In the genomic region with DNA sequence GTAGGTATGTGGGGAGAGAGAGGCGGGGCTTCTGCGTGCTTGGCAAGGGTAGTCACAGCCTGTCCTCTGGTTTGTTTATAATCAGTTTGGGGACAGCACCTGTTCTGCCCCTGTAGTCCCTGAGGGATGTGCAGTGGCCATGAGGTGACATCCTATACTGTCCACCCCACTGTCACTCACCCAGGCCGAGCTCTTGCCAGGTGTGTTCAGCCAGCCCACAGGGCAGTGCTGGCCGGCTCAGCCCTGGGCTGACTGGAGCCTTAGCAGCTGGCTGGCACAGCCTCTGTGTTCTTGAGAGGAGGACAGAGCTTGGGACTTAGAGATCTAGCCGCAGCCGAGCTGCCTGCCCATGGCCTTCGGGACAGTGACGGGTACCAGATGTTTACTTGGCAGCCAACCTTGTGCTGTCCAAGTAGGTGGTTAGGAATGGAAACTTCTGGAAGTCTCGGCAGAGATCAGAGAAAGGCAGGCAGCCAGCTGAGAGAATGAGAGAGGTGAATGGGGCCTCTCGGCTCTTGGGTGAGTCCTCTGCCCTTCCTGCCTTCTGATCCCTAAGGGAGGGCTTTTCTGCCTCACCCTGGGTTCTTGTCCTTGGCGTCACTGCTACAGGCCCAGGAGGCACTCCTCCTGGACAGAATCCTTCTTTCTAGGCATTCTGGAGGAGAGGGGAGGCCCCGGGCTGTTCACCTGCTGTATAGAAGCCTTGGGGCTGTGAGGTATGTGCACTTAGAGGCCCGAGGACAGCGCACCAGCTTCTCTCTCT, we compare ENCODE assay signal across 1 mouse cellular context.
TF ChIP-seq lines count a peak whose summit lies in the region.

No protein-coding gene starts in this region.

TF ChIP-seq in CH12.LX, 34 proteins besides CTCF, POLR2A, EP300 and RAD21 (continued from another document):
- TF ChIP-seq HCFC1 (IDR thresholded peaks at IDR 0.05; ENCODE audit: low read depth, low read length) (no peak), CHD2 (IDR thresholded peaks at IDR 0.05; ENCODE audit: low read length) (no peak), MAX (IDR thresholded peaks at IDR 0.05; ENCODE audit: low read length) (no peak), ETS1 (conservative IDR thresholded peaks at IDR 0.05; ENCODE audit: low read depth, low read length) (peak; percentile 56; the same call in 1 of the 2 replicates), NELFE (IDR thresholded peaks at IDR 0.05; ENCODE audit: low read depth, low read length) (no peak), E2F4 (IDR thresholded peaks at IDR 0.05; ENCODE audit: insufficient replicate concordance, low read depth, low read length) (no peak), ZKSCAN1 (IDR thresholded peaks at IDR 0.05; ENCODE audit: borderline replicate concordance, low read depth, low read length) (no peak), ZNF384 (IDR thresholded peaks at IDR 0.05; ENCODE audit: low read depth, low read length) (no peak), POLR2AphosphoS2 (IDR thresholded peaks at IDR 0.05; ENCODE audit: low read depth, low read length) (no peak), SIN3A (IDR thresholded peaks at IDR 0.05; ENCODE audit: low read length) (peak; percentile 58; the same call in 1 of the 2 replicates), SMC3 (IDR thresholded peaks at IDR 0.05; ENCODE audit: low read depth, low read length) (no peak; the same call in 1 of the 2 replicates), CHD1 (IDR thresholded peaks at IDR 0.05; ENCODE audit: low read depth, low read length) (no peak; the same call in 1 of the 2 replicates), RCOR1 (conservative IDR thresholded peaks at IDR 0.05; ENCODE audit: low read depth, low read length) (no peak; the same call in 1 of the 2 replicates), MYC (IDR thresholded peaks at IDR 0.05; ENCODE audit: low read depth, low read length) (0 out of 2 replicates have a peak, but pooled peaks have one; percentile 29), JUND (conservative IDR thresholded peaks at IDR 0.05; ENCODE audit: low read depth, low read length) (no peak), USF1 (IDR thresholded peaks at IDR 0.05; ENCODE audit: low read depth, low read length) (no peak), GABPA (IDR thresholded peaks at IDR 0.05; ENCODE audit: insufficient replicate concordance, low read depth, low read length) (no peak), IRF4 (IDR thresholded peaks at IDR 0.05; ENCODE audit: low read depth, low read length) (peak; percentile 46), TBP (conservative IDR thresholded peaks at IDR 0.05; ENCODE audit: low read depth, low read length) (no peak), USF2 (conservative IDR thresholded peaks at IDR 0.05; ENCODE audit: low read depth, low read length) (no peak), BHLHE40 (IDR thresholded peaks at IDR 0.05; ENCODE audit: low read depth, low read length) (no peak; the same call in 1 of the 2 replicates), NRF1 (IDR thresholded peaks at IDR 0.05; ENCODE audit: low read depth, low read length) (no peak), MEF2A (IDR thresholded peaks at IDR 0.05; ENCODE audit: borderline replicate concordance, low read depth, low read length) (peak; percentile 66), PAX5 (IDR thresholded peaks at IDR 0.05; ENCODE audit: low read length) (no peak), TCF12 (IDR thresholded peaks at IDR 0.05; ENCODE audit: low read depth, low read length) (peak; percentile 88), ZMIZ1 (IDR thresholded peaks at IDR 0.05; ENCODE audit: low read depth, low read length) (no peak), ZC3H11A (IDR thresholded peaks at IDR 0.05; ENCODE audit: low read depth, low read length) (no peak), UBTF (IDR thresholded peaks at IDR 0.05; ENCODE audit: low read depth, low read length) (0 out of 2 replicates have a peak, but pooled peaks have one; percentile 61), MAZ (IDR thresholded peaks at IDR 0.05; ENCODE audit: low read depth, low read length) (no peak), KAT2A (IDR thresholded peaks at IDR 0.05; ENCODE audit: insufficient replicate concordance, low read length) (no peak), ELF1 (IDR thresholded peaks at IDR 0.05; ENCODE audit: low read depth, low read length) (no peak)
